Mouse (Mus musculus) embryonic facial prominence, embryonic 15.5 days (tissue): Measurements from ENCODE around the gene Eogt. TPM values are rescaled to one million over a fixed set of nuclear protein-coding genes. Genes with fewer than 3 reads are reported as not detected.

ENCODE experiments used
- ATAC-seq: fragments of 200-750 bp; cut with Nextera tagmentation; 2 replicates; pipeline ENCODE4 v1.8.0; 2017; ENCODE audit warnings: low read depth, moderate TSS enrichment; ENCODE audit not compliant: insufficient number of reproducible peaks, low FRiP score, low TSS enrichment
- H3K27ac ChIP-seq: fragments of 300-500 bp; sonication (generic); replicated peaks from 2 replicates; pipeline ENCODE4 v1.5.1; 2015; ENCODE audit warnings: mild to moderate bottlenecking, inconsistent platforms
- H3K27me3 ChIP-seq: fragments of 300-500 bp; sonication (generic); 2 replicates; pipeline ENCODE4 v1.6.1; 2015; ENCODE audit warnings: inconsistent platforms
- H3K36me3 ChIP-seq: fragments of 300-500 bp; sonication (generic); 2 replicates; pipeline ENCODE4 v1.6.1; 2015; ENCODE audit warnings: mild to moderate bottlenecking, inconsistent platforms
- H3K4me1 ChIP-seq: fragments of 300-500 bp; sonication (generic); 2 replicates; pipeline ENCODE4 v1.6.1; 2015; ENCODE audit warnings: inconsistent platforms
- H3K4me2 ChIP-seq: fragments of 300-500 bp; sonication (generic); replicated peaks from 2 replicates; pipeline ENCODE4 v1.6.1; 2015; ENCODE audit warnings: mild to moderate bottlenecking, inconsistent platforms
- H3K4me3 ChIP-seq: fragments of 300-500 bp; sonication (generic); replicated peaks from 2 replicates; pipeline ENCODE4 v1.5.1; 2015; ENCODE audit warnings: mild to moderate bottlenecking, inconsistent platforms
- H3K9ac ChIP-seq: fragments of 300-500 bp; sonication (generic); 2 replicates; pipeline ENCODE4 v1.6.1; 2015; ENCODE audit warnings: inconsistent platforms
- H3K9me3 ChIP-seq: fragments of 300-500 bp; sonication (generic); replicated peaks from 2 replicates; pipeline ENCODE4 v1.6.1; 2016; ENCODE audit warnings: inconsistent platforms
- WGBS: fragments of 180-500 bp; shearing (Covaris S2); methylation state at CpG from one replicate; pipeline ENCODE4 v1.1.7; 2015; 5-methylcytosine and 5-hydroxymethylcytosine counted together
- polyA plus RNA-seq: library from polyadenylated mRNA; unstranded; fragments of >200 nt; fragmentation: Nextera tagmentation; extraction: Ambion mirVana; gene quantifications from 2 replicates; pipeline ENCODE4 v1.2.1, GENCODE M21; 2015

Eogt gene
- polyA plus RNA-seq, 1 experiment from 2014 or later = 15.4 TPM

DNA sequence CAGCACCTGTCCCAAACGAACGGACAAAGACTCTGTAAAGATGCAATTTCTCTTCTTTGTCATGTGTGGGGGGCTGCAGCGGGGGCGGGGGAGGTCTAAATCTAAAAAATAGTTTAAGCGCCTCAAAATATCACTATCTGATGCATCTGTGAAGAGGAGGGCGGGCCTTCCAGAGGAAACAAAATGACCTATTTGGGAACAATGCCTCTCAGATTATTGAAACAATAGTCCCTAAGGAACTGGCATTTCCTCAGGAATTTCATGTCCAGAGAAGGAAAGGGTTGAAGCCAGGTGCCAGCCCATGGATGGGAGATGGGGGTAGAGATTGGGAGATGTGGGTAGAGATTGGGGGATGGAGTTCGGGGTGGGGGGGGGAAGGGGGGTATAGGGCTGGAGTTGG lies 7.2 kb downstream of the Eogt start:
- Histone ChIP-seq H3K4me1 (0 out of 2 replicates have a peak, but pooled peaks cover 5% of the 10 kb centered on the region), H3K36me3 (peaks cover 21% of the 10 kb centered on the region), H3K27ac (no peak overlapping the region), H3K27me3 (no peaks in the 10 kb centered on the region), H3K4me2 (no peak overlapping the region), H3K4me3 (no peak overlapping the region), H3K9me3 (no peaks in the 10 kb centered on the region), H3K9ac (no peak overlapping the region)
- no peak for ATAC-seq
- 83% methylated on average over 7 of the region's 7 CpGs for WGBS

DNA sequence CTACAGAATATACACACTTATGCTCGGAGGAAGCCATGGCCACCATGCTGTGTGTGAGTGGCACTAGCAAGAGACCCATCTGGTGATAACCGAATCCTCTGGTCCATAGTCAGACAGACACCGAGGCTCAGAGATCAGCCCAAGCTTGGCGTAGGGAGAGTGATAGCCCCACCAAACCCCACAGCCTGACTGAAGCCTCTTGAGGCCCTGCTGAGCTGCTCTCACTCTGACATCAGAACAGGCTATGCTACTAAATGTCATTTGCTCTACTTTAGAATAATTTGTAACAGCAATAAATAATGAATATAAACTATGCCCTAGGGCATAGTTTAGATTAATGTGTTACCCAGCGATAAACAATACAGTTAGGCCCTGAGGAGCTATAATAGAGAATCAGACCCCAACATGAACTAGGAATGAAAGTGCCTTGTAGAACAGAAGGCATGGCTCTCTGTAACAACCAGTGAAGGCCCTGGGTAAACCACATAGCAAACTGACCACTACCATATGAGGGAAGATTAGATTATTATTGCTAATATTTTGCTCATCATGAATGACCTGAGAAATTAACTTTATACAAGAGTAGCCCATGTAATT lies 16.2 kb downstream of the Eogt start:
- no peak for ATAC-seq
- Histone ChIP-seq H3K9me3 (no peaks in the 10 kb centered on the region), H3K4me1 (no peaks in the 10 kb centered on the region), H3K27me3 (no peaks in the 10 kb centered on the region), H3K36me3 (peaks cover 8% of the 10 kb centered on the region), H3K4me3 (no peak overlapping the region), H3K27ac (no peak overlapping the region), H3K9ac (no peak overlapping the region), H3K4me2 (no peak overlapping the region)
- 85% methylated on average over 5 of the region's 5 CpGs for WGBS

GRCm38 (mm10) chr6:97131808-97132207 lies 17.2 kb downstream of the Eogt start:
- no peak overlapping the region for H3K4me2 ChIP-seq
- H3K4me3 ChIP-seq = no peak overlapping the region
- no peak for ATAC-seq
- peaks cover 8% of the 10 kb centered on the region for H3K36me3 ChIP-seq
- WGBS = 58% methylated on average over 4 of the region's 4 CpGs
- no peaks in the 10 kb centered on the region for H3K27me3 ChIP-seq
- H3K4me1 ChIP-seq = no peaks in the 10 kb centered on the region
- no peaks in the 10 kb centered on the region for H3K9me3 ChIP-seq
- H3K27ac ChIP-seq = no peak overlapping the region
- no peak overlapping the region for H3K9ac ChIP-seq

DNA sequence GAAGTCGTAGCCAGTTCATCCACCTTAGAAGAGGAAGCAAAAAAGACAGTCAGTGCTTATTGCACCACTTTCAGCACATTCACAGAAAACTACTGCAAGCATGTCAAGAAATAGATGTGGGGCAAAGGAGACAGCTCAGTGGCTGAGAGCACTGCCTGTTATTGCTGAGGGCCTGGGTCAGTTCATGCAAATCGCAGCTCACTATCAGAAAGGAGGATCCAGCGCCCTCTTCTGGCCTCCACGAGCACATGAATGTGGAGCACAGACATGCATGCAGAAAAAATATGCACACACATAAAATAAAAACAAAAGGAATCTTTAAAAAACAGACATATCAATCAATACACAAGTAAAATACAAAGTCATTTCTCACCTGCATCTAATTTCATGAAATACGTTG lies 18.0 kb downstream of the Eogt start:
- Histone ChIP-seq H3K9ac (no peak overlapping the region), H3K27ac (no peak overlapping the region), H3K4me3 (no peak overlapping the region), H3K27me3 (no peaks in the 10 kb centered on the region), H3K4me1 (no peaks in the 10 kb centered on the region), H3K9me3 (no peaks in the 10 kb centered on the region), H3K36me3 (peaks cover 8% of the 10 kb centered on the region), H3K4me2 (no peak overlapping the region)
- WGBS = 69% methylated on average over 5 of the region's 5 CpGs
- no peak for ATAC-seq

- H3K4me1 ChIP-seq = no peaks in the 10 kb centered on the region
- peaks cover 11% of the 10 kb centered on the region for H3K36me3 ChIP-seq
- 55% methylated on average over 10 of the region's 10 CpGs for WGBS
- H3K4me2 ChIP-seq = no peak overlapping the region
- H3K27ac ChIP-seq = 0 out of 2 replicates have a peak overlapping the region, but pooled peaks have one; percentile 22
- no peak overlapping the region for H3K4me3 ChIP-seq
- no peak for ATAC-seq
- H3K9me3 ChIP-seq = no peaks in the 10 kb centered on the region
- no peaks in the 10 kb centered on the region for H3K27me3 ChIP-seq
- H3K9ac ChIP-seq = no peak overlapping the region
Observed at GRCm38 (mm10) chr6:97124336-97125010, 24.5 kb downstream of the Eogt start.

DNA sequence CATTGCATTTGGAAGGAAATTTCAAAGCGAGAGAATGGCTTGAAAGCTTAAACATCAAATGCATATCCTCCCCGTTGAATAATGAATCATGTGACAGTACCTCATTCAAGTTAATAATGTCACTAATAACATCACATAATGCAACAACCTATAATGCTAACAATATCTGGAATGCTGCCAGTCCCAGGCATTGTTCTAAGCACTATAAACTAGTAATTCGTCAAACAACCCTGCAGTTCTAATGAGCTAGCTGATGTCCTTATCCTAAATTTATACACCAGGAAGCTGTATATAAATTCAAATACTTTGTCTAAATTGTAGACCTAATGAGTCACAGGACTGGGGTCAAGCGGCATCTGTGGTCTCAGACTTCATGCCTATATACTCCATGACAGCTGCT lies 28.1 kb downstream of the Eogt start:
- Histone ChIP-seq H3K9me3 (no peaks in the 10 kb centered on the region), H3K4me3 (no peak overlapping the region), H3K9ac (no peak overlapping the region), H3K4me1 (no peaks in the 10 kb centered on the region), H3K36me3 (peaks cover 11% of the 10 kb centered on the region), H3K27me3 (no peaks in the 10 kb centered on the region), H3K27ac (no peak overlapping the region), H3K4me2 (no peak overlapping the region)
- no peak for ATAC-seq
- 64% methylated on average over 4 of the region's 4 CpGs for WGBS

DNA sequence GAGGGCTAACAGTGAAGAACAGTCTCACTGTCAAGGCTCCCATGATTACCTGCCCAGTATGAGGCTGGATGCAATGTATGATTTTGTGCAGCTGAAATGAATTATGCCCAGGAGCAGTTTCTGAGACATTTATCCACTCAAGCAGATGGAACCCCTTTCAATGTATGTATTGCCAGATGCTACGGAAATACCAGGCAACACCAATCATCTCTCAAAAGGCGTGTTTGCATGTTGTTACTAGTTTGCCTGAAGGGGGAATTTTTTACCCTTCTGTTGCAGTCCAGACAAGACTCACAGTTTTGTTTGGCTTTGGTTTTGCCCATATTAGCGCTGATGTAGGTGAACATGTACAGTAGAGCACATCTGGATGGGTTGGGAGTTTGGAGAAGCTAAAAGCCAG lies 30.7 kb downstream of the Eogt start:
- ATAC-seq = no peak
- H3K36me3 ChIP-seq = peaks cover 12% of the 10 kb centered on the region; the same call in 1 of the 2 replicates
- 24% methylated on average over 3 of the region's 3 CpGs for WGBS
- H3K9ac ChIP-seq = no peak overlapping the region
- no peak overlapping the region for H3K4me2 ChIP-seq
- no peaks in the 10 kb centered on the region for H3K27me3 ChIP-seq
- H3K27ac ChIP-seq = peak overlapping the region; percentile 2; the same call in 1 of the 2 replicates
- no peak overlapping the region for H3K4me3 ChIP-seq
- H3K4me1 ChIP-seq = no peaks in the 10 kb centered on the region
- no peaks in the 10 kb centered on the region for H3K9me3 ChIP-seq

DNA sequence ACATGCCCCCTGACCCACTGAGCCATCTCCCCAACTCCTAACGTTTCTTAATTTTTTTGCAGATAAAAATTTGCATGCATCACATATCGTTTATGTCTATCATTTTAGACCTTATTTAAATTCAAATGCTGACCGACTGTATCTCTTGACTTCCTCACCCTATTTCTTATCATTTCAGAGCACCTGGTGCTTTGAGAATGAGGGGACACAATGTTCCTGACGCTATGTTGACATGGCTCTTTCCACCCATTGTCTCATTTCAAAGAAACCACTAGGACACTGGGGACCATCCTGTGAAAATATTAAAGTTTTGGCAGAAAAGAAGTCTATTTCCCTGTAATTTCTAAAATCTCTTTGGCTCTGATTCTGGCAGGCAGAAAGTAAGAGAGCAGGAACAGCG lies 32.1 kb downstream of the Eogt start:
- Histone ChIP-seq H3K27me3 (no peaks in the 10 kb centered on the region), H3K9me3 (no peaks in the 10 kb centered on the region), H3K9ac (no peak overlapping the region), H3K4me1 (no peaks in the 10 kb centered on the region), H3K27ac (no peak overlapping the region), H3K4me3 (no peak overlapping the region), H3K4me2 (no peak overlapping the region), H3K36me3 (peaks cover 21% of the 10 kb centered on the region; the same call in 1 of the 2 replicates)
- ATAC-seq = no peak
- 75% methylated on average over 5 of the region's 5 CpGs for WGBS

- H3K4me2 ChIP-seq = no peak overlapping the region
- no peak overlapping the region for H3K27ac ChIP-seq
- no peaks in the 10 kb centered on the region for H3K27me3 ChIP-seq
- H3K9ac ChIP-seq = no peak overlapping the region
- peaks cover 16% of the 10 kb centered on the region; the same call in 1 of the 2 replicates for H3K36me3 ChIP-seq
- H3K4me3 ChIP-seq = no peak overlapping the region
- H3K9me3 ChIP-seq = no peaks in the 10 kb centered on the region
- no peak for ATAC-seq
- WGBS = 61% methylated on average over 3 of the region's 3 CpGs
- no peaks in the 10 kb centered on the region for H3K4me1 ChIP-seq
Observed at GRCm38 (mm10) chr6:97114821-97115220, 34.2 kb downstream of the Eogt start.

GRCm38 (mm10) chr6:97112177-97112576 lies 36.8 kb downstream of the Eogt start:
- Histone ChIP-seq H3K4me3 (no peak overlapping the region), H3K4me2 (no peak overlapping the region), H3K27me3 (no peaks in the 10 kb centered on the region), H3K9ac (no peak overlapping the region), H3K9me3 (no peaks in the 10 kb centered on the region), H3K27ac (no peak overlapping the region), H3K36me3 (peaks cover 15% of the 10 kb centered on the region; the same call in 1 of the 2 replicates), H3K4me1 (no peaks in the 10 kb centered on the region)
- 60% methylated on average over 8 of the region's 8 CpGs for WGBS
- ATAC-seq = no peak

DNA sequence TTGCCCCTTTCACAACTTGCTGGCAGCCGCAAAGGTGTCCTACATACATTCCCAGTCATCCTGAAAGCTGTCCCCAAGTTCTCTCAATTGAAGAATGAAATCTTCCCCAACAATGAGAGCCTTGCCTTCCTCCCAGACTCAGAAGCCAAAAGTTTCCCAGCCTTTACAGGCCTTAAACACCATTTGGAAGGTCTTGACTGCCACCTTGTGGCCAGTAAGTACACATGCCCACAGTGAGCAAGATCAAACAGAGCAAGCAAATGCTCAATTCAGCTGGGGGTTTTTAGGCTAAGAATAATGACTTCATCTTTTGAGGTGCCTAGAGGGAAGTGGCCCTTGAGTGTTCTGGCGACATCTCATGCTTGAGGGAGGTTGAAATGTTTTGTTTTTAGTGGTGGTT lies 42.2 kb downstream of the Eogt start:
- 0 out of 2 replicates have a peak, but pooled peaks cover 3% of the 10 kb centered on the region for H3K4me1 ChIP-seq
- H3K27ac ChIP-seq = no peak overlapping the region
- H3K36me3 ChIP-seq = no peaks in the 10 kb centered on the region
- no peak overlapping the region for H3K4me3 ChIP-seq
- no peak overlapping the region for H3K9ac ChIP-seq
- ATAC-seq = peak; percentile 54; the same call in 1 of the 2 replicates
- 17% methylated on average over 2 of the region's 2 CpGs for WGBS
- no peak overlapping the region for H3K4me2 ChIP-seq
- H3K9me3 ChIP-seq = no peaks in the 10 kb centered on the region
- no peaks in the 10 kb centered on the region for H3K27me3 ChIP-seq

GRCm38 (mm10) chr6:97106106-97106505 lies 42.9 kb downstream of the Eogt start:
- H3K27me3 ChIP-seq = no peaks in the 10 kb centered on the region
- H3K36me3 ChIP-seq = no peaks in the 10 kb centered on the region
- no peak overlapping the region for H3K9ac ChIP-seq
- peaks cover 7% of the 10 kb centered on the region; the same call in 1 of the 2 replicates for H3K4me1 ChIP-seq
- H3K9me3 ChIP-seq = no peaks in the 10 kb centered on the region
- H3K4me2 ChIP-seq = no peak overlapping the region
- 70% methylated on average over 8 of the region's 8 CpGs for WGBS
- H3K27ac ChIP-seq = no peak overlapping the region
- no peak for ATAC-seq
- H3K4me3 ChIP-seq = no peak overlapping the region
